Mouse (Mus musculus) gastrocnemius, postnatal 25 days (tissue): ENCODE measurements around the gene Adamts4. TPM values are rescaled to one million over a fixed set of nuclear protein-coding genes. Genes with fewer than 3 reads are reported as not detected.
"Not testable (repeated sequence)": the region's sequence is repeated elsewhere in the genome, so short reads cannot be mapped to it uniquely, and the experiment has no call there.

Source experiments
- DNase-seq: peaks from one replicate; pipeline ENCODE4 v3.0.0; 2022
- total RNA-seq, 2 experiments: library from RNA; stranded (reverse); gene quantifications; 1 replicate in 1 of 2; 2 replicates in 1 of 2; pipeline ENCODE4 v1.2.3; 2021

Gene Adamts4
- total RNA-seq, 2 experiments from 2014 or later: 0.43 to 1.4 TPM

- DNase-seq: no peak
Measured at GRCm38 (mm10) chr1:171231844-171232243, 18.4 kb upstream of the Adamts4 start.

- DNase-seq: no peak
Measured at GRCm38 (mm10) chr1:171232348-171232747, 17.9 kb upstream of the Adamts4 start.

- no peak for DNase-seq
Measured at GRCm38 (mm10) chr1:171232800-171233730, 17.2 kb upstream of the Adamts4 start.

GRCm38 (mm10) chr1:171234126-171234525 is 16.1 kb upstream of the Adamts4 start, which contains the start of gene Fcer1g:
Gene Fcer1g (minus strand): TSS chr1:171234365.
- peak; percentile 37 for DNase-seq

GRCm38 (mm10) chr1:171234538-171234937 is 15.7 kb upstream of the Adamts4 start:
- no peak for DNase-seq

GRCm38 (mm10) chr1:171235791-171236190 is 14.4 kb upstream of the Adamts4 start:
- DNase-seq: no peak

GRCm38 (mm10) chr1:171237438-171237837 is 12.8 kb upstream of the Adamts4 start:
- DNase-seq: no peak

- peak; percentile 41 for DNase-seq
Measured at GRCm38 (mm10) chr1:171238463-171238862, 11.8 kb upstream of the Adamts4 start.

GRCm38 (mm10) chr1:171239992-171240744 is 10.1 kb upstream of the Adamts4 start:
- peak; percentile 75 for DNase-seq

GRCm38 (mm10) chr1:171240911-171241310 is 9.3 kb upstream of the Adamts4 start:
- no peak for DNase-seq

- not testable (repeated sequence) for DNase-seq
Measured at GRCm38 (mm10) chr1:171241952-171242351, 8.3 kb upstream of the Adamts4 start.

- DNase-seq: no peak
Measured at GRCm38 (mm10) chr1:171245353-171245752, 4.9 kb upstream of the Adamts4 start.

- peak; percentile 97 for DNase-seq
Measured at GRCm38 (mm10) chr1:171246709-171247452, 3.3 kb upstream of the Adamts4 start.

- DNase-seq: no peak
Measured at GRCm38 (mm10) chr1:171247453-171247841, 2.8 kb upstream of the Adamts4 start.

- DNase-seq: no peak
Measured at GRCm38 (mm10) chr1:171247916-171248315, 2.3 kb upstream of the Adamts4 start.

GRCm38 (mm10) chr1:171248386-171249226 is 1.6 kb upstream of the Adamts4 start:
- DNase-seq: no peak

GRCm38 (mm10) chr1:171250680-171251593 is 716 bp downstream of the Adamts4 start, which contains the start of gene Ndufs2:
Gene Ndufs2 (minus strand): TSS chr1:171251388.
- peak; percentile 46 for DNase-seq

GRCm38 (mm10) chr1:171251594-171252324 is 1.5 kb downstream of the Adamts4 start:
- DNase-seq: peak; percentile 36

GRCm38 (mm10) chr1:171252415-171252814 is 2.2 kb downstream of the Adamts4 start:
- DNase-seq: no peak
